Mouse (Mus musculus) heart, postnatal 0 days (tissue): ENCODE results near the gene Wfikkn2. TPM values are rescaled to one million over a fixed set of nuclear protein-coding genes. Genes with fewer than 3 reads are reported as not detected.

Source experiments
- ATAC-seq: fragments of 200-750 bp; cut with Nextera tagmentation; 2 replicates; pipeline ENCODE4 v1.8.0; 2017; ENCODE audit warnings: low read depth, moderate number of reproducible peaks, moderate library complexity; ENCODE audit not compliant: insufficient read depth
- DNase-seq: peaks from one replicate; pipeline ENCODE4 v3.0.0-alpha.2; 2016; ENCODE audit warnings: low spot score
- H3K27ac ChIP-seq: fragments of 300-500 bp; sonication (generic); 2 replicates; pipeline ENCODE4 v1.5.1; 2014; ENCODE audit warnings: low read depth, mild to moderate bottlenecking
- H3K27me3 ChIP-seq: fragments of 300-500 bp; sonication (generic); 2 replicates; pipeline ENCODE4 v1.6.1; 2014; ENCODE audit warnings: low read length, mixed read lengths; ENCODE audit not compliant: control insufficient read depth, insufficient read depth
- H3K36me3 ChIP-seq: fragments of 300-500 bp; sonication (generic); replicated peaks from 2 replicates; pipeline ENCODE4 v1.6.1; 2014; ENCODE audit warnings: low read length, mixed read lengths; ENCODE audit not compliant: control insufficient read depth, insufficient read depth
- H3K4me1 ChIP-seq: fragments of 300-500 bp; sonication (generic); 2 replicates; pipeline ENCODE4 v1.6.1; 2014; ENCODE audit warnings: antibody characterized with exemption; ENCODE audit not compliant: control insufficient read depth, insufficient read depth
- H3K4me2 ChIP-seq: fragments of 300-500 bp; sonication (generic); 2 replicates; pipeline ENCODE4 v1.6.1; 2014; ENCODE audit warnings: low read depth, mild to moderate bottlenecking, low read length, moderate library complexity
- H3K4me3 ChIP-seq: fragments of 300-500 bp; sonication (generic); 2 replicates; pipeline ENCODE4 v1.5.1; 2014; ENCODE audit warnings: low read depth, low read length
- H3K9ac ChIP-seq: fragments of 300-500 bp; sonication (generic); replicated peaks from 2 replicates; pipeline ENCODE4 v1.6.1; 2014; ENCODE audit warnings: low read depth, low read length, mixed read lengths
- H3K9me3 ChIP-seq: fragments of 300-500 bp; sonication (generic); replicated peaks from 2 replicates; pipeline ENCODE4 v1.6.1; 2016; ENCODE audit warnings: low read length; ENCODE audit not compliant: control insufficient read depth
- CTCF ChIP-seq: IDR thresholded peaks from 2 replicates; pipeline ENCODE4 v1.5.1; 2016; ENCODE audit warnings: antibody characterized with exemption, control low read depth, low read depth
- EP300 ChIP-seq: IDR thresholded peaks from 2 replicates; pipeline ENCODE4 v1.6.1; 2016; ENCODE audit warnings: antibody characterized with exemption, low read depth
- WGBS: fragments of 180-500 bp; shearing (Covaris S2); extraction: QIAGEN DNeasy Blood & Tissue Kit; methylation state at CpG from one replicate; pipeline ENCODE4 v1.1.7; 2014; 5-methylcytosine and 5-hydroxymethylcytosine counted together
- polyA plus RNA-seq: library from polyadenylated mRNA; unstranded; fragments of >200 nt; fragmentation: Nextera tagmentation; extraction: Ambion mirVana; gene quantifications from 2 replicates; pipeline ENCODE4 v1.2.1, GENCODE M21; 2015
- total RNA-seq: library from RNA; depleted of rRNA; stranded (reverse); fragments of >200 nt; gene quantifications from 2 replicates; pipeline ENCODE4 v1.2.3, GENCODE M21; 2014; ENCODE audit warnings: low replicate concordance

The Wfikkn2 gene
- total and polyA plus RNA-seq, 2 experiments from 2014 or later = 0.76 to 1.6 TPM

DNA sequence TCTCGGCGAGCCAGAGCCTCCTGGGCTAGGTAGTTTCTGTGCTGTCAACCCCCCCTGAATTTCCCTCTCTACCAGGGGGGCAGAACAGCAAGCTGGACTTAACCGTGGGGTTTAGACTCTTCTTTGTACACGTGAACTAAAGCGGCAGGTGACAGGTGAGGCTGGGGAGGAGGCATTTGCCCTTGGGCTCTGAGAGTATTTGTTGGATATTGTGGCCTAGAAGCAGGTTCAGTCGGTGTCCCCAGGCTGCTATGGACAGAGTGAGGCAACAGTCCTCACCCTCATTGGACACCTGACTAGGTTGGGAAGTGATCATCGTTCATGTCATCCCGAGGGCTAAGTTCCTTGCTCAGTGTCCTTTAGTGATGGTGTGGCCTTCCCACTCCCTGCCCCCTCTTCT lies 10.9 kb downstream of the Wfikkn2 start:
- no peak for TF ChIP-seq EP300
- no peak for DNase-seq
- Histone ChIP-seq H3K36me3 (no peaks in the 10 kb centered on the region), H3K9me3 (no peaks in the 10 kb centered on the region), H3K9ac (no peak overlapping the region), H3K27me3 (no peaks in the 10 kb centered on the region), H3K4me3 (no peak overlapping the region), H3K27ac (no peak overlapping the region), H3K4me2 (no peak overlapping the region), H3K4me1 (peaks cover 39% of the 10 kb centered on the region)
- WGBS = 88% methylated on average over 8 of the region's 8 CpGs
- ATAC-seq = no peak

DNA sequence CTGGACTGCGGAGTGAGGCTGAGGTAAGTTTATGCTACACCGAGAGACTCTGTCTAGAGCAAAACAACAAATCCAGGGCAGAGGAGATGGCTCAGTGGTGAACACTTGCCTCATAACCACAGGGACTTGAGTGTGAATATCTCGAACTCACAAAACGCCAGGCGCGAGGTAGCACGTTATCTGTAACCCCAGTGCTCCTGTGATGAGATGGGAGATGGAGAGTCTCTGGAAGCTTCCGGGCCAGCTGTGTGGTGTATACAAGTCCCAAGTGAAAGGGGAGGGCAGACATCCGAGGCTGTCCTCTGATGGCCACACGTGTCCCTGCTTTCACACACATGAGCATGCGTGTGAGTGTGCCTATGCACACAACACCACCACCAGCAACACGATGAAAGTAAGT lies 11.4 kb downstream of the Wfikkn2 start:
- ATAC-seq (no peak), DNase-seq (no peak)
- H3K4me2 ChIP-seq = no peak overlapping the region
- TF ChIP-seq CTCF = no peak
- no peak for TF ChIP-seq EP300
- peaks cover 41% of the 10 kb centered on the region for H3K4me1 ChIP-seq
- H3K27ac ChIP-seq = no peak overlapping the region
- no peaks in the 10 kb centered on the region for H3K36me3 ChIP-seq
- WGBS = 81% methylated on average over 12 of the region's 12 CpGs
- no peak overlapping the region for H3K9ac ChIP-seq
- H3K27me3 ChIP-seq = no peaks in the 10 kb centered on the region
- H3K9me3 ChIP-seq = no peaks in the 10 kb centered on the region
- H3K4me3 ChIP-seq = no peak overlapping the region

DNA sequence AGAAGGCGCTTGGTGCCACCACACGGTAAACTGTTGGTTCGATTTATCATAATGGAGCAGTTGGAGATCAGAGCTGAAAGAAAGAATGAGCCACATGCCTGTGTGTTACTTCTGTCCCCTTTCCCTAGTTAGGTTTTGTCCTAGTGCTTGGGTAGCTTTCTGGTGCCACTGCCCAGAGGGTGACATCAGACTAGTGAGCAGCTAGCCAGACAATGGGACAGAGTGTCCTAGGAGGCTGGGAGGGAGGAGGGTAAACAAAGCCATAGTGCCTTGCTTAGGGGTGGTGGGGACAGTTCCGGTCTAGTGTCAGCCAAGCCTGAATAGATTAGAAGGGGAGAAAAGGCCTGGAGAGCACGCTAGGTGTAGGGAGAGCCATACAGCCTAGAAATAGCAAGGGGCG lies 12.4 kb downstream of the Wfikkn2 start:
- Histone ChIP-seq H3K27me3 (no peaks in the 10 kb centered on the region), H3K4me2 (no peak overlapping the region), H3K4me1 (peaks cover 47% of the 10 kb centered on the region), H3K4me3 (no peak overlapping the region), H3K27ac (peak overlapping the region; percentile 93), H3K9me3 (no peaks in the 10 kb centered on the region), H3K9ac (peak overlapping the region; percentile 13; the same call in 1 of the 2 replicates), H3K36me3 (no peaks in the 10 kb centered on the region)
- peak; percentile 62 for DNase-seq
- WGBS = 57% methylated on average over 6 of the region's 6 CpGs
- peak; percentile 56 for ATAC-seq
- TF ChIP-seq EP300 = 0 out of 2 replicates have a peak, but pooled peaks have one; percentile 62
- TF ChIP-seq CTCF = no peak

DNA sequence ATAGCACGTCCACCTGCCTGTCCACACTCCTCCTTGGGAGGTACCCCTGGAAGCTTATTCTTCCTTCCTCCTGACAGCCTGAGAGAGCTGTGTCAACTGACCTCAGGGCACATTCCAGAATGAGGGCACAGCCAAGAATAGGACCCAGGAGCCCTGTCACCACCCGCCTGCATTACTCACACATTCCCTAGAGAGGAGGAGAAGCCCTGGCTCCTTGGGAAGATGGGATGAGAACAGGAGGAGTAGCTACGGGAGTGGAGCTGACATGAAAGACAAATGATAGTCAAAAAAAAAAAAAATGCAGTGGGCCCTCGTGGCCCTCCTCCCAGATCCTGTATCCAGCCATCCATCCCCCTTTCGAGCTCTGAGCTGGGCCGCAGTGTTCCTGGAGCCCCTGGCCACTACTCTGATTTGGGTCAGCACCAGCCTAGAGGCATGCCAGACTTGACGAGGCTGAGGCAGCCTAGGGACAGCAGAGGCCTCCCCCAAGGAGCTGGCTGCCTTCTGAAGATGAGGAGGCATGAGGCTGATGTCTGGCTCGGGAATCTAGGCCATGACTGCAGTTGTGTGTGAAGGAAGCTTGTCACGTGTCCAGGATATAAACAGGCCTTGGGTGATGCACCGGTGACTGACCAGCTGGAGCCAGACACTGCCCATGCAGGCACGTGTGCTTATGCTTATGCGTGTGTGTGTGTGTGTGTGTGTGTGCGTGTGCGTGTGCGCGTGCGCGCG lies 13.8 kb downstream of the Wfikkn2 start:
- Histone ChIP-seq H3K4me2 (no peak overlapping the region), H3K27me3 (no peaks in the 10 kb centered on the region), H3K9me3 (no peaks in the 10 kb centered on the region), H3K4me1 (peaks cover 53% of the 10 kb centered on the region), H3K4me3 (no peak overlapping the region), H3K36me3 (no peaks in the 10 kb centered on the region), H3K9ac (no peak overlapping the region), H3K27ac (peak overlapping the region; percentile 93)
- TF ChIP-seq EP300 (peak; percentile 48; the same call in 1 of the 2 replicates), CTCF (no peak)
- DNase-seq (peak; percentile 77), ATAC-seq (peak; percentile 61)
- WGBS = 52% methylated on average over 19 of the region's 19 CpGs

DNA sequence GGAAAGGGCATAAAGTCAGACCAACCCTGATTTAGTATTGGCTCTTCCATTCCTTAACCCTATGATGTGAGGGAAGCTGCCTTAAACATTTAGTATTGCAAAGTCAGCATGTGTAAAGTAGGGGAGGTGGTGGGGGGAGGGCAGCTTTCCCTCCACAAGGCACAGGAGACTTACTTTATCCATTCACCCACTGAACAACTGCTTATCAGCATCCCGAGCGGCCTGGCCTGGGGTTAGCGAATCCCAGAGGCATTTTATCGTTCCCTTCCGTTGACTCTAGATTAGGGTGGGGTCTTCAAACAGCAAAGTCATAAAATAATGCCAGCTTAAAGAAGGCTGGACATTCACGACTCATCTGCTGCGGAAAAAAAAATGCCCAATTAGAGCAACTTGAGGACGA lies 15.6 kb downstream of the Wfikkn2 start:
- H3K4me3 ChIP-seq = no peak overlapping the region
- 0 out of 2 replicates have a peak overlapping the region, but pooled peaks have one; percentile 23 for H3K9ac ChIP-seq
- WGBS = 24% methylated on average over 8 of the region's 8 CpGs
- peak overlapping the region; percentile 93 for H3K27ac ChIP-seq
- TF ChIP-seq EP300 = no peak
- no peak for TF ChIP-seq CTCF
- no peaks in the 10 kb centered on the region for H3K36me3 ChIP-seq
- ATAC-seq (no peak), DNase-seq (no peak)
- no peaks in the 10 kb centered on the region for H3K9me3 ChIP-seq
- peaks cover 60% of the 10 kb centered on the region for H3K4me1 ChIP-seq
- no peak overlapping the region for H3K4me2 ChIP-seq
- no peaks in the 10 kb centered on the region for H3K27me3 ChIP-seq
